Mouse (Mus musculus) gonadal fat pad, adult 2 months (tissue): ENCODE data around the gene Ube2d1. TPM values are rescaled to one million over a fixed set of nuclear protein-coding genes. Genes with fewer than 3 reads are reported as not detected.

Experiments used
- DNase-seq: peaks from one replicate; pipeline ENCODE4 v3.0.0-alpha.2; 2012; ENCODE audit warnings: low read depth
- polyA plus RNA-seq: library from polyadenylated mRNA; depleted of rRNA; stranded (reverse); fragments of >200 nt; gene quantifications from 2 replicates; pipeline ENCODE4 v1.2.3, GENCODE M21; 2012; rRNA removed

The Ube2d1 gene
- polyA plus RNA-seq, 1 experiment: 22.6 TPM

DNA sequence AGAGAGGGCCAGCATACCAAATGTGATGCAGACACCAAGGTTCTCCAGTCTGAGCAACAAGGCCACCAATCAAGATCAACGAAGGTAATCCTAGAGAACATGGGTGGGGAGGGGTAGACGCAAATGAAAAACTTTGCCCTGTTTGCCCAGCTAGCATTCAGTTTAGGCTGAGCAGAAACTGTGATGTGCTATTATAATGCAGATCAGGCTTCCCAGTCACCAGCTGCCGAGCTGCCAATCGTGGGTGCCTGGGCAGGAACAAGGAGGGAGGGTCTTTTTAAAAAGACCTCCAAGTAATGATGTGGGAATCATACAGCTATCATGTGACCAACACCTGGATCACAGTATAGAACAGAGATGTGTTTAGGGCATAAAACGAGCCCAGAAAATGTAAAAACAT lies 62.0 kb downstream of the Ube2d1 start:
- DNase-seq: no peak

- DNase-seq: no peak
Observed at GRCm38 (mm10) chr10:71222639-71223038, 62.4 kb downstream of the Ube2d1 start.

GRCm38 (mm10) chr10:71218228-71218892 lies 66.7 kb downstream of the Ube2d1 start:
- no peak for DNase-seq

GRCm38 (mm10) chr10:71215996-71216395 lies 69.1 kb downstream of the Ube2d1 start:
- DNase-seq: no peak

Other genes with a start within 250 kb of the Ube2d1 start
- gene Bicc1, start 125.6 kb downstream of the Ube2d1 start, polyA plus RNA-seq: 19.9 and 23.6 TPM in 2 replicates
- 5.4 and 6.6 TPM in 2 replicates for gene Tfam, start 47.0 kb downstream of the Ube2d1 start, polyA plus RNA-seq
- gene Cisd1, start 59.7 kb upstream of the Ube2d1 start, polyA plus RNA-seq: 62.2 and 76.4 TPM in 2 replicates
- gene Ipmk, start 62.5 kb upstream of the Ube2d1 start, polyA plus RNA-seq: 10.1 and 10.3 TPM in 2 replicates